Mouse (Mus musculus) fat pad, adult 2 months (tissue): ENCODE results near the gene Pip5kl1.

ENCODE experiments used
- DNase-seq: peaks from one replicate; pipeline ENCODE4 v3.0.0-alpha.2; 2011; ENCODE audit warnings: low read depth, low spot score; ENCODE audit errors: extremely low read depth

Gene Pip5kl1

DNA sequence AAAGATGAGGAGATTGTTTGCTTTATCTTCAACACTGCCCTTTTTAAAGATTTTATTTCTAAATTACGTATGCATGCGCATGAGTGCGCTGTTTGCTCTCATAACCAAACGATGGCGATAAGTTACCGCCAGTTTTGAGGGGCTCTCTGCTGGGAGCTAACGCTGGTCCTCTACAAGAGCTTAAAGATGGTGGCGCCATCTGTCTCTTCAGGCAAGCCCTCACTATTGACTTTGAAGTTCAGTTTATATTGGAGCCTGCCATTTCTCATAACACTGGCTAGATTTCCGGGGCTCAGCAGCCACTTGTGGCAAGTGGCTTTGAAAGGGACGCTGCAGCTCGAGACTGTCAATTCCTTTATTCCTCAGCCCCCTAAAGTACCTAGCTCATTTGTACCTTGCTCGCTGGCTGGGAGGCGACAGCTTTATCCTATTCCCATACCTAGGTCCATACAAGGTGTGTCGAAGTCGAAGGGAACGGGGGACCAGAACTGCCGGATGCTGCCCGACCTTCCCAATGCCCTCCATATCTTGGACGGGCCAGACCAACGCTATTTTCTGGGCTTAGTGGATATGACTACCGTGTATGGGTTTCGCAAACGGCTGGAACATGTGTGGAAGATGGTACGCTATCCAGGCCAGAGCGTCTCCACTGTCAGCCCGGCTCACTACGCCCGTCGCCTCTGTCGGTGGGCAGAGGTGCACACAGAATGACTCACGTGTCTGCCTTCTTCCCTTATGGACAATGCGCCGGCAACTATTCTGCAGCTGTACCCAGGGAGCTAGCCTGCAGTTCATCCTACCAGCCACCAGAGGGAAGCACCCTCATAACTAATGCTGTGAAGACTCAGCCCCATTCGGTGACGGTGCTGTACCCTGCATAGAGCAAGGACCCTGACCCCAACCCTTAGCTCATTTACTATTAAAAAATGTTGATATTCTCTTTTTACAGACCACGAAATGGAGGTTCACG is 8.5 kb downstream of the Pip5kl1 start:
- no peak for DNase-seq

DNA sequence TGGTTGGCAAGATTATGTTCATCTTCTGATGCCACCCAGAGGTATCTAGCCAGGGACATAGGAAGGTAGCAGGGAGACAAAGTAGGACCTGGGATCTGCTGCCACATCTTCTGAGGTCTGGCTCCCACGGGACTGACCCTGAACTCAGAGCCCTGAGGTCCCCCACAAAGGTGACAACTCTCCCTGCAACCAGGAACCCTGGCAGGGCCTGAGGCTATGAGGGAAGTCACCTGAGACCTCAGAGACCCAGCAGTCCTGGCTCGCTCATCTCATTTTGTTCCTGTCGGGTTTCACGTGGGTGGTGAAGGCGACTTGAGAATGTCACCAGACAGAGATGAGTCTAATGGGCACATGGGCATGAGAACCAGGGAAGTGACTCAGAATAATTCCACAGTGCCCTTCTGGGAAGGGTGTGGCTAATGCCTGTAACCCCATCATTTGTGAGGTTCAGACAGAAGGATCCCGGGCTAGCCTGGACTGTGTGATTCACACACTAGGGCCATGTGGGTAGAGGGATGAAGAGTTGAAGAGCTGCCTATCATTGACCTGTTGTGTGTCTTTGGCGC is 10.6 kb downstream of the Pip5kl1 start:
- no peak for DNase-seq

DNA sequence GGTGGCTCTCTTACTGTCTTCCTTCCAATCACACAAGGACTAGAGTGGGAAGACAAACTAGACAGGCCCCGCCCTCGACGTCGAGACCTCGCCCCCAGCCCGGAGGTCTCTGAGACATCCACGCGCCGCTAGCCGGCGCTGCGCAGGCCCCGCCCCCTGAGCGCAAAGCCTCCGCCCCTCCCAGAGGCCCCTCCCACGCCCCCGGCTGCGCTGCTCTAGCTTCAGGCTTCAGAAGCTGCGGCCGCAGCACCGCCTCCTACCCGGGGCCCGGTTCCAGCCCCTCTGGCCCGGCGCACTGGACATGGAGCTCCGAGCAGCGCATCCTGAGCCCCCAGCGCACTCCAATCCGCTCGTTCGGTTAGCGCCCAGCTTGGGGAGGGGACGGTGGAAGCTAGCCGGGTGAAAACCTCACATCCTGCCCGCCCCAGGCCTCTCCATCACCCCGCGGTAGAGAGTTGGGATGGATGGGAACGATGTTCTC is 12.3 kb downstream of the Pip5kl1 start, which contains the start of gene St6galnac4:
Gene St6galnac4, plus strand, starts transcription at position 225 of the 481 bp plus-strand sequence.
- DNase-seq, result no peak

DNA sequence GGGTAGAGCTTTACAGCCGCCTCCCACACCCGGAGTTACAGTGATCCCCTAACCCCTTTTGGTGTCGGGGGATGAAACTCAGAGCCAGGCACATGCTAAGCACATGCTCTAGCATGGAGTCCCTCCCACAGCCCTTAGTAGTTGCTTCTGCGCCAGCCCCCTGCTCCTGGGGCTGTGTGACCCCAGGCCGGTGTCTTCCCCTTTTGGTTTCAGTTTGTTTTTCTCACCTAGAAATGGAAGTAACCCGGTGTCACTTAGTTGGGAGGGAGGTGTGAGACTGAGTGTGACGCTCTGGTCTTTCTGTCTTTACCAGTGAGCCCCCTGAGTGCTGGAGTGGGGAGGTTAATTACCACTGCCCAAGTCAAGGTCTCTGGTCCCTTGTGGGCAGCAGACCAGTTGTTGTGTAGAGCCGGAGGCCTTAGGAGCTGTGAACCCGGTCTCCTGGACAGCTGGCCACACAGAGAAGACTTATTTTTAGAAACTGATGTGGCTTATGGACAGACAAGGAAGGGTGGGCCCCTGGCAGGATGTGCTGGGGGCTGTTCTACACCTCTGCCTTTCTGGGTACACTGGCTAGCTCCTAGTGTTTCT is 13.2 kb downstream of the Pip5kl1 start:
- DNase-seq, result no peak

DNA sequence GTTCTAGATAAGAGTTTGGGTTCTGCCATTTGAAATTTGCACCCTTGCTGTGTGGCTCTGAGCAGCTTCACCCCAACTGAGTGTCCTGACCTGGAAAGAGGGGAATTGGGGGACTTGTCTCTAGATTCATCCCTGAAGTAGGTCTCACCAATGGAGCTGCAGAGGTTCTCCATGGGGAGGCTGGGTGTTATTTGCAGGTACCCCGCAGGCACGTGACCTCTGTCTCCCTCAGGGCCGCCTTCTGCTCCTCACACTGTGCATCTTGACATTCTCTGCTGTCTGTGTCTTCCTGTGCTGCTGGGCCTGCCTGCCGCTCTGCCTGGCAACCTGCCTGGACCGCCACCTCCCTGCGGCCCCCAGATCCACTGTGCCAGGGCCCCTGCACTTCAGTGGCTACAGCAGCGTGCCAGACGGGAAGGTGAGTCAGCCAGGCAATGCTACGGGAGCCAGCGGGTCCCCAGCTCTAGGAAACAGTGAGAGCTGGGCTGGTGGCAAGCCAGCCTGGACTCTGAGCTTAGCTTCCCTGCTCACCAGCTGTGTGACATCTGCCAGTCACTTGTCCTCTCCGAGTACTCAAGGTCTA is 14.7 kb downstream of the Pip5kl1 start:
- no peak for DNase-seq

DNA sequence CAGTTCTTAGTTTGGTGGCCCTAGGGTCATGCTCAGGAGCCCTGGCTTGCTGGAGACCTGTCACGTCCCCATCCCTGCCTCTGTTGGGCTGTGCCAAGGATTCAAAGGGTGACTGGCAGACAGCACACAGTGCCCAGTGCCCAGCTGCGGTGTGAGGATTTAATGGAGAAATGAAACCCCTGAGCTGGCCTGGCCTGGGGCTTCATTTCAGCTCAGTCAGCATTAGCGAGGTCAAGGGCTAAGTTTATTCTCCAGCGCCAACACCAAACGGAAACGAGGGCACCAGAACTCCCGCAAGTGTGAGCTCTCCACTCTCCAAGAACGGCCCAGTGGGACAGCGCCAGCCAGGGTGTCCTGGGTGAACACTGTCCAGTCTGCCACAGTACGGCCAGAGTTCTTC is 15.6 kb downstream of the Pip5kl1 start:
- DNase-seq, result no peak

DNA sequence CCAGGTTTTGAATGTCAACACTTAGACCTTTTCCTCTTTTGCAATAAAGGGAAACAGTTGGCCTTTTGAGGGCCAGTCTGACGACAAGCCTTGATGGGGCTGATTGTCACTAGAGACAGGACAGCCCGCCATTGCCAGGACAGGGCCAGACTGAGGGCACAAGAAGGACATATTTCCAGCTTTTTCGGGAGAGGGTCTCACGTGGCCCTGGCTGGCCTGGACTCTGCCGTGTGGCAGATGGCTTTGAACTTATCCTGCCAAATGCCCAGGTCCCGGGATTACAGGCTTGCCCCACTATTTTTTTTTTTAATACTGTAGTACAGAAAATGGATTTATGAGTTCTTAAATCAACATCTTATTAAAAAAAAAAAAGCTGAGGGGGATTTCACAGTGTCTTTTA is 16.7 kb downstream of the Pip5kl1 start:
- DNase-seq, result no peak

DNA sequence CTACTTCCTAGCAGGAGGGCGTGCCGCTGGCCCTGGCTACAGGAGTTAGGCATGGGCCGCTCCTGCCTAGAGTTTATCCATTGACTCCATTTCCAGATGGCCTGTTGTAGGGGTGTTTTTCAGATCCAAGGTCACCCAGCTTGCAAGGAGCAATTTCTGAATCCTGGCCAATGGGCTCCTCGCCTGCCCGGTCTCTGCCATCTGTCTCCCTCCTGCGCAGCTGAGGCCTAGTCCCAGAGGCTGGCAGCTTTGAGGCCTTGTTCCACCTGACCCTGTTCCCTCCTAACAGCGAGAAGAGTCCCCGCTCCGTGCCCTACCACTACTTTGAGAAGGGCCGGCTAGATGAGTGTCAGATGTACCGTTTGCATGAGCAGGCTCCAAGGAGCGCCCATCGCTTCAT is 22.1 kb downstream of the Pip5kl1 start:
- no peak for DNase-seq

DNA sequence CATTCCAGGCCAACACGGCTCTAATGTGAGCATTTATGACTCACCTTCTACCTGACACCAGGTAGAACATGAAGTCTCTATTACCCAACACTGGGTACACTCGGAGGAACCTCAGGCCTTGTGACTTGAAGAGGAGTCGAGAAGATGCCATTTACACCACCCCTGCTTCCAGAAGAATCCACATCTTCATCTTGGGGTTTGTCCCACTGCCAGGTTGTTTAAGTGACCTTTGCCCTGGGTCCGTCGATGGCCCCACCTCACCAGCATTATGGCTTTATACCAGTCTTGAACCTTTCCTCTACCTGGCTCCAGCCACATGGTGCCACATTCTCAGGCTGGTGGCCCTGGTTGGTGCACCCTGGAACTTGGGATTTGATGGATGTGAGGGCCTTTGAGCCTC is 22.7 kb downstream of the Pip5kl1 start:
- DNase-seq, result no peak

DNA sequence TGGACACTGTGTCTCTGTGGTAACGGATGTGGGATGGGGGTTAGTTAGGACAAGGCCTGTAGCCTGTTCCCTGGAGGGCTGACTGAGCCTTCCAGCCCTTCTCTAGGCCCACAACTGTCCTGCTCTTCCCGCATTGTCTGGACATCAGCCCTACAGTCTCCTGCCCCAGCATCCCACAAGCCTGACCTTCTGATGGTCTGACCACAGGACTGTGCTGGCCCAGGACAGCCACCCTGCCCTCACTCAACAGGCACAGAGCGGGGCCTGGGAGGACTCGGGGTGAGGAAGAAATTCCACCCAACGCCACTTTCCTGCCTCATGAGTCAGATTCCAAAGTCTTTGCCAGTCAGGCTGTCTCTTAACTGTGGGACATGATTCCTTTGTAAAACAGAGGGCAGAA is 23.1 kb downstream of the Pip5kl1 start:
- no peak for DNase-seq

DNA sequence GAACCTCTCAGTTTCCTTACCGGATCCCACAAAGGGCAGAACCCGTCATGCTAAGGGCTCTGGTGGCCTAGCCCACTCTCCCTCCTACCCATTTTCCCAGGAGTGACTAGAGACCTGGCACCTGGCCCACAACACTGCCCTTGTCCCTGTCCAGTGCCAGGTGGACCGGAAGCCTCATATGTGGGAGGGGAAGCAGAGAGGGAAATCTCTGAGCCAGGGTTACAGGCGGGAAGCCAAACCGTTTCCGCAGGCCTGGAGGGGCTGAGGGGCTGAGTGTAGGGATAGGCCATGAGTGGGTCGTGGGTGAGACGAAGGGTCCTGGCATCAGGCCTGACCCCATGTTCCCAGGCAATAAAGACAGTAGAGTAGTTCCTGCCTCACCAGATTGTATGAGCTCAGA is 23.9 kb downstream of the Pip5kl1 start:
- no peak for DNase-seq

DNA sequence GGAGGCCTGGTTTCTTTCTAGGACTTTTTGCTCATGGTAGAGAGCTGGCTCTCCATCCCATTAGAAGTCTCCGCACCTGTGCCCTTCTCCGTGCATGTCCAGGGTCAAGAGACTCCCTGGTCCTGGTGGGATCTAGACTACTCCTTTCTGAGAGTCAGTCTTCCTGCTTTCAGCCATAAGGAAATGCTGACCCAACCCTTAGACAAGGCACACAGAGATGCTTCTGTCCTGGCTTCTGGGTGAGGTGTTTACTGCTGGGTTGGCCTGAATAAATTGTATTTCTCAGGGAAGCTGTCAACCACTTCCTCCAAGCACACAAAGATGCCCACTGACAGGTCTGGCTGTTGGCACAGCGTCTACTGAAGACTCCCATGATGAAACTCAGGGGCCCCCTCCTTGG is 24.8 kb downstream of the Pip5kl1 start, which contains the start of gene St6galnac6:
Gene St6galnac6, plus strand, starts transcription at position 301 of the 400 bp plus-strand sequence.
- no peak for DNase-seq

DNA sequence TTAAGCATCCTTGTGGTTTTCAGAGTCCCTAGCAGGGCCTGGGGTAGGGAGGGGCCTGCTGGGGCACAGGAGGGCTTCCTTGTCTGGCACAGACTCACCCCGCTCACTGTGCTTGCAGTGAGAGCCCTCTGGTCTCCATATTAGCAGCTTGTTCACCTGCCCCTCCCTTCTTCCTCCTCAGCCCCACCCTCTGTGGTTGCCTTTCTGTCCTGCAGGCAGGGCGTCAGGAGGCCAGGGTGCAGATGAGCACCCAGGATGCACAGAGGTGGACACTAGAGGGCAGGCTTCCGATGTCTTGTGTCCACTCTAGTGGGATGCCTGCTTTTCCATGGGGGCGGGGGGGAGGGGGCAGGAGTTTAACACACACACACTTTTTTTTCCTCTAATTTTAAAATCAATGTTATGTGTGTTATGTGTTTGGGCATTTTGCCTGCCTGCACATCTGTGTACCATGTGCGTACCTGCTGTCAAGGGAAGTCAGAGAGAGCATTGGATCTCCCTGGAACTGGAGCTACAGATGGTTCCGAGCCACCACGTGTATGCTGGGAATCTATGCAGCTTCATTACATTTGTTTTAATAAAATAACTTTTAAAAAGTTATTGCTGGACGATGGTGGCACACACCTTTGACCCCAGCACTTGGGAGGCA is 26.9 kb downstream of the Pip5kl1 start:
- no peak for DNase-seq

DNA sequence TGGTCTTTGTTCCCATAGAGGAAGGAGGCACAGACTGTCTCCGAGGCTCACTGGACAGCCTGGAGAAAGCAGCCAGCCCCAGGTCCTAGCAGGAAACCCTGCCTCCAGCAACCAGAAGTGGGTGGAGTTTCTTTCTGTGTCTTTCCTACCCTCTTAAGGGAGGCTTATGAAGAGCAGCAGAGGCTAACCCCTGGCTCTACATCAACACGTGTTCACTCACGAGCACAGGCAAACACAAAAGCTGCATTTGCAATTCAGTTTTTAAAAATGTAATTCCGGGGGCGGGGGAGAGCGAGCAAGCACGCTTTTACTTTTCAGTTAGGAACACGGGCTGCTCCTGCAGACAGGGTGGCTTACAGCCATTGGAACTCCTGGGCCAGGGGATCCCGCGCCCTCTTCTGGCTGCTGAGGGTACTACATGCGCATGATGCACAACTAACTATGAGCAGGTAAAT is 28.0 kb downstream of the Pip5kl1 start:
- DNase-seq, result no peak

DNA sequence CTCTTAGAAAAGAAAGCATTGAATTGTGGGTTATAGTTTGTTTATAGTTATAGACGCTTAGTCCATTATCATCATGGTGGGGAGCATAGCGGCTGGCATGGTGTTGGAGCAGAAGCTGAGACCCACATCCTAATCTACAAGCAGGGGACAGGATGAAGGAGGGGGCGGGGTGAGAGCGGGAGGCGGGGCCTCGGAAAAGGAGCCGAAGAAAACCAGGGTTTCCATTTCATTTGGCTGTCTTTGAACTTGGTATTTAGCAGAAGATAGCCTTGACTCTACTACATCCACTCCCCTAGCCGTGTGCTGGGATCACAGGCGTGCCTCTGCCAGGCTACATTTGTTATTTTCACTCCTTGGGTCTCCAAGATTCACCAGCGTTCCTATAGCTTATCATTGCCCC is 30.0 kb downstream of the Pip5kl1 start:
- no peak for DNase-seq

DNA sequence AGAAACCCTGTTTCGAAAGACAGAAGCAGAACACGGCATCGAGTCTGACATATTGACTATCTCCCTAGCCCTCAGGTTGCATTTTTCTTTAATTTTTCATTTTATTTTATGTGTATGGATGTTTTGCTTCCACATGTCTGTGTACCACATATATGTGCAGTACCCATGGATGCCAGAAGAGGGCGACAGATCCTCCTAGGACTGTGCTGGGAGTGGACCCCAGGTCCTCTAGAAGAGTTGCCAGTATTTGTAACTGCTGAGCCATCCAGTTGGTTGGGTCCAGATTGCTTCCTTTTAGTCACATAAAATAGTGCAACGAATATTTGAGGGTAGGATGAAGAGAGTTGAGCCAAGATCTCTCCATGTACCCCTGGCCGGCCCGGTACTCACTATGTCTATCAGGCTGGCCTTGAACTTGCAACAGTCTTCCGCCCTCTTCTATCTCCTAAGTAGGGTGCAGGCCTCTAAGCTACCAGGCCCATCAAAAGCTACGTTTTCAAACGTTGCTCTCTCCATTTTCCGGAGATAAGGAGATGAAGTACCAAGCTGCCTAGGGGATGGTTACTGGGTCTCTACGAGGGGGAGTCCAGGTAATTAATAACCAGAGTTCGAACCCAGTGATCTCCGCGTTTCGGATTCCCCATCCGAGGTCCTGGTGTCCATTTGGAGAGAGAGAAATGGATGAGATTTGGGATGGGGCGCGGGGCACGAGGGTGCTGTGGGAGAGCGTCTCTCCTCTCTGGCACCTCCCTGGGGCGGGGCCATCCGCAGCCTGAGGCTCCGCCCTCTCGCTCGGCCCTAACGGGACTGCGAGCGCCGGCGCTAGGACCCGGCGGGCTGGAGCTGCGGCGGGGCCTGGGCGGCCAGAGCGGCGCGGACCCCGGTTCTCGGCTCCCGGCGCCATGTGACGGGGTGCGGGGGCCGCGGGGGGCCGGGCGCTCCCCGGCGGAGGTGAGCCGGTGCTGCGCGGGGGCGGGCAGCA is 31.9 kb downstream of the Pip5kl1 start:
- DNase-seq, result no peak

DNA sequence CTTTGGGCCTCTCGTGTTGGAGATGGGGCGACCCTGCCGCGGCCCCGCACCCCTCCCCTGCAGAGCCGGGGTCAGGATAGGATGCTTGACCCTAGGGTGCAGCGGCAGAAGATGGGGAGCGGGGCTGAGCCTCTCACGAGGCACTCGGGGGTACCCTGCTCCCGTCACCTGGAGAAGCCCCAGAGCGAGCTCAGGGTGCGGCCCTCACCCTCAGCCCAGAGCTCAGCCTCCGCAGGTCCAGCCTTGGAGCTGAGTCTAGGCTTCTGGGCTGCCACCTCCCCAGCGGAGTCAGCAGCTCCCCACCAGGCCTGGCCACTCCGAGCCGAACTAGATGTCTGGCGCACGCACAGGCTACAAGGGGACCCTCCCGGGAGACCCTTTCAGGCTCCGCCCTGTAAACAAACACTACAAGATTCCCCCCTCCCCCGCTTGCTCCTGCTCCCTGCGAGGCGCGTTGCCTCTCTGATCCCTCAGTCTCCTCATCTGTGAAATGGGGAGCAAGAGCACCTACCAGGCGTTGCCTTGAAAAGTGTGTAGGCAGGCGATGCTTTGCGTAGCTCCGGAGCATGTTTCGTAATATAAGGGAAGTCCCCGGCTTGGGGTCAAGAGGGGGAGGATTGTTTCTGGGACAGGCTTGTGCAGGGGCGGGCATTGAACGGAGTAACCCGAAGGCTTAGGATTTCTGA is 32.8 kb downstream of the Pip5kl1 start:
- no peak for DNase-seq

DNA sequence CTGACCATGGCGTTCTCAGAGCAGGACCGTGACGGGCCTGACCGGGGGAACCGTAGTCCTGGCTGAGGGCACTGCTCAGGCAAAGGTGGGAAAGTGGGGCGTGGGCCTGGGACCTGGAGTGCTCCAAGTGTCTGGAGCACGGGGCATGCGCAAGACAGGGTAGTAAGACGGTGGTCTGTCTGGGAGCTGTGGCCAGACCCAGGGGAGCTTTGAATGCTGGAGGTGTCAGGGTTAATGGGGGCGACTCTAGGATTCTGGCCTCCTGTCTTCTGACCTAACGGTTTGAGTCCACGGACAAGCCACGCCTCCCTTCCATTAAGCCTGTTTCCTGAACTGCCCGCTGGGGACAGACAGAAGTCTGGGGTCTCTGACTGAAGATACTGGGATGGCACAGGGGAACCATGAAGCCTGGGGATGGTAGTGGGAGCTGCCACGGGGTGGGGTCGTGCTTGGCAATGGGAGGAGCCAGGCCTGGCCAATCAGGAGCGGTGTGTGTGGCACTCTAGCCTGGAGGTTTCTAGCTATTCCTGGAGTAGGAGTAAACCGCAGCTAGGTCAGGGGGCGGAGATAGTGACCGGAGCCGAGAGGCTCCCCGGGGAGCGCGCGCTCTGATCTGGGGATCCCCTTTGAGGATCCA is 33.7 kb downstream of the Pip5kl1 start:
- no peak for DNase-seq
